Mouse (Mus musculus) midbrain, embryonic 11.5 days (tissue): ENCODE results near the gene Zim1. TPM values are rescaled to one million over a fixed set of nuclear protein-coding genes. Genes with fewer than 3 reads are reported as not detected.

ENCODE experiments used
- ATAC-seq: fragments of 200-750 bp; cut with Nextera tagmentation; 2 replicates; pipeline ENCODE4 v1.8.0; 2017; ENCODE audit warnings: moderate TSS enrichment, moderate library complexity; ENCODE audit not compliant: low FRiP score
- DNase-seq: peaks from one replicate; pipeline ENCODE4 v3.0.0; 2015; ENCODE audit warnings: low spot score; ENCODE audit errors: missing footprints
- H3K27ac ChIP-seq: fragments of 300-500 bp; sonication (generic); 2 replicates; pipeline ENCODE4 v1.5.1; 2014; ENCODE audit warnings: low read depth, low read length
- H3K27me3 ChIP-seq: fragments of 300-500 bp; sonication (generic); 2 replicates; pipeline ENCODE4 v1.6.1; 2014; ENCODE audit warnings: mild to moderate bottlenecking, low read length, moderate library complexity, mixed read lengths; ENCODE audit not compliant: control insufficient read depth, insufficient read depth
- H3K36me3 ChIP-seq: fragments of 300-500 bp; sonication (generic); 2 replicates; pipeline ENCODE4 v1.6.1; 2014; ENCODE audit warnings: mild to moderate bottlenecking, low read length, moderate library complexity, mixed read lengths; ENCODE audit not compliant: control insufficient read depth, insufficient read depth
- H3K4me1 ChIP-seq: fragments of 300-500 bp; sonication (generic); 2 replicates; pipeline ENCODE4 v1.6.1; 2014; ENCODE audit warnings: low read length; ENCODE audit not compliant: control insufficient read depth, insufficient read depth
- H3K4me2 ChIP-seq: fragments of 300-500 bp; sonication (generic); 2 replicates; pipeline ENCODE4 v1.6.1; 2014; ENCODE audit warnings: mild to moderate bottlenecking, moderate library complexity
- H3K4me3 ChIP-seq: fragments of 300-500 bp; sonication (generic); 2 replicates; pipeline ENCODE4 v1.5.1; 2014; ENCODE audit warnings: low read depth, low read length
- H3K9ac ChIP-seq: fragments of 300-500 bp; sonication (generic); 2 replicates; pipeline ENCODE4 v1.6.1; 2014; ENCODE audit warnings: low read length
- H3K9me3 ChIP-seq: fragments of 300-500 bp; sonication (generic); 2 replicates; pipeline ENCODE4 v1.6.1; 2016; ENCODE audit warnings: low read length; ENCODE audit not compliant: control insufficient read depth
- WGBS: fragments of 180-500 bp; shearing (Covaris S2); extraction: QIAGEN DNeasy Blood & Tissue Kit; methylation state at CpG from one replicate; pipeline ENCODE4 v1.1.7; 2014; 5-methylcytosine and 5-hydroxymethylcytosine counted together
- polyA plus RNA-seq: library from polyadenylated mRNA; unstranded; fragments of >200 nt; fragmentation: Nextera tagmentation; extraction: Ambion mirVana; gene quantifications from 2 replicates; pipeline ENCODE4 v1.2.1, GENCODE M21; 2014

Gene Zim1
- polyA plus RNA-seq, 1 experiment from 2014 or later: 0.93 TPM

DNA sequence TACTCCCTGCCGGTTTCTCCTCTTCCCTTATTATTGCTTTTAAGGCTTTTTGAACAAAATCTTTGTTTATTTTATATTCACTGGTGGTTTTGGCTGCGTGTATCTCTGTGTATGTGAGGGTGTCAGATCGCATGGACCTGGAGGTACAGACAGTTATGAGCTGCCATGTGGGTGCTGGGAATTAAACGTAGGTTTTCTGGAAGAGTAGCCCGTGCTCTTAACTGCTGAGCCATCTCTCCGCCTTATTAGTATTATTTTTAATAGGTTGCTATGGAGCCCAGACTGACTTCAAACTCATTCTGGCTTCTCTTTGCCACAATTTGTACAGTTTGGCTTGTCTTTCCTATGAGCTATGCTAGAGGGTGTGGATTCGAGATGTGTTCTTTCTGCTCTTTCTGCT lies 32.8 kb downstream of the Zim1 start:
- no peak overlapping the region for H3K4me2 ChIP-seq
- ATAC-seq (no peak), DNase-seq (no peak)
- no peak overlapping the region for H3K27ac ChIP-seq
- H3K4me1 ChIP-seq: no peaks in the 10 kb centered on the region
- no peak overlapping the region for H3K4me3 ChIP-seq
- no peaks in the 10 kb centered on the region for H3K36me3 ChIP-seq
- no peak overlapping the region for H3K9ac ChIP-seq
- no peaks in the 10 kb centered on the region for H3K9me3 ChIP-seq
- no peaks in the 10 kb centered on the region for H3K27me3 ChIP-seq
- 81% methylated on average over 7 of the region's 7 CpGs for WGBS

DNA sequence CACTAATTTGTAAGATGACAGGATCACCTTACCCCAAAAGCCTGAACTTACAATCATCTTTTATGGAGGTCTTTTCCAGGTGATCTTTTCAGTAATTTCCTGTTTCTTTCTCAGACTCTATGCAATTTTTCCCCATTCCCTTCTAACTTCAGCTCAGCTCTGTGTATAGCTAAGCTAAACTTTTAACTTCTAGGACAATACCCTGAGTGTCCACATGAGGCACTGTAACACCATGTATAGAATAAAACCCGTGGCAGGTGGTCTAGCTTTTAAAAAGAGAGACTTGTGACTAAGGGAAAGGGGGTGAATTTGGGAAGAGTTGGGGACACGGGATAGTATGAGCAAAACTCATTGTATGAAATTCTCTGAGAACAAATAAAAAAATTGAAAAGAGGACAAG lies 36.6 kb downstream of the Zim1 start:
- WGBS: 29% methylated on average over 2 of the region's 2 CpGs
- Histone ChIP-seq H3K4me2 (no peak overlapping the region), H3K27ac (no peak overlapping the region), H3K4me1 (no peaks in the 10 kb centered on the region), H3K9ac (no peak overlapping the region), H3K4me3 (no peak overlapping the region), H3K36me3 (no peaks in the 10 kb centered on the region), H3K27me3 (no peaks in the 10 kb centered on the region), H3K9me3 (no peaks in the 10 kb centered on the region)
- ATAC-seq (peak; percentile 73), DNase-seq (peak; percentile 94)

GRCm38 (mm10) chr7:6658606-6659005 lies 37.6 kb downstream of the Zim1 start:
- Histone ChIP-seq H3K36me3 (no peaks in the 10 kb centered on the region), H3K9me3 (no peaks in the 10 kb centered on the region), H3K27me3 (no peaks in the 10 kb centered on the region), H3K9ac (no peak overlapping the region), H3K4me2 (no peak overlapping the region), H3K27ac (no peak overlapping the region), H3K4me1 (no peaks in the 10 kb centered on the region), H3K4me3 (no peak overlapping the region)
- 88% methylated on average over 7 of the region's 7 CpGs for WGBS
- no peak for DNase-seq
- ATAC-seq: no peak

DNA sequence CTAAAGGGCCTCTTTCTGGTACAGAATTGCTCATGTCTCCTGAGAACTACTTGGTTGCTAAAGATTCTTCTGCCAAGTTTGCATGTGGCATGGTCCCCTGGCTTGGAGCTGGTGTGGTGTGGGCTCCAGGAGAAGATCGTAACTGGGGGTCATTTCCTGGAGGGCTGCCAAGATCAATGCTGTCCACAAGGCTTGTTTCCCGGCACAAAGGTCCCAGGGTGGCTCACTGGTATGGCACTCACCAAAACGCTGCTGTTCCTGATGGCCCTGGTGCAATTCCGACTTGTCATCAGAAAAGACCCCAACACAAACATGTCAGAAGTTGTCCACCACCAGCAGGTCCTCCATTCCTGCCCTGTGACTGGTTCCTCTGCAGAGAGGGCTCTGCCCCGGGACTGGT lies 44.1 kb downstream of the Zim1 start:
- no peak for DNase-seq
- Histone ChIP-seq H3K27ac (no peak overlapping the region), H3K4me2 (no peak overlapping the region), H3K9ac (no peak overlapping the region), H3K4me3 (no peak overlapping the region), H3K36me3 (no peaks in the 10 kb centered on the region), H3K4me1 (no peaks in the 10 kb centered on the region), H3K27me3 (no peaks in the 10 kb centered on the region), H3K9me3 (no peaks in the 10 kb centered on the region)
- no peak for ATAC-seq
- 84% methylated on average over 5 of the region's 5 CpGs for WGBS

GRCm38 (mm10) chr7:6651221-6651620 lies 45.0 kb downstream of the Zim1 start:
- H3K4me1 ChIP-seq: no peaks in the 10 kb centered on the region
- no peak overlapping the region for H3K4me3 ChIP-seq
- H3K27ac ChIP-seq: no peak overlapping the region
- ATAC-seq (no peak), DNase-seq (no peak)
- no peaks in the 10 kb centered on the region for H3K36me3 ChIP-seq
- 72% methylated on average over 7 of the region's 7 CpGs for WGBS
- H3K4me2 ChIP-seq: no peak overlapping the region
- no peaks in the 10 kb centered on the region for H3K9me3 ChIP-seq
- no peak overlapping the region for H3K9ac ChIP-seq
- no peaks in the 10 kb centered on the region for H3K27me3 ChIP-seq

GRCm38 (mm10) chr7:6650526-6650925 lies 45.7 kb downstream of the Zim1 start:
- no peak for ATAC-seq
- 90% methylated on average over 9 of the region's 9 CpGs for WGBS

DNA sequence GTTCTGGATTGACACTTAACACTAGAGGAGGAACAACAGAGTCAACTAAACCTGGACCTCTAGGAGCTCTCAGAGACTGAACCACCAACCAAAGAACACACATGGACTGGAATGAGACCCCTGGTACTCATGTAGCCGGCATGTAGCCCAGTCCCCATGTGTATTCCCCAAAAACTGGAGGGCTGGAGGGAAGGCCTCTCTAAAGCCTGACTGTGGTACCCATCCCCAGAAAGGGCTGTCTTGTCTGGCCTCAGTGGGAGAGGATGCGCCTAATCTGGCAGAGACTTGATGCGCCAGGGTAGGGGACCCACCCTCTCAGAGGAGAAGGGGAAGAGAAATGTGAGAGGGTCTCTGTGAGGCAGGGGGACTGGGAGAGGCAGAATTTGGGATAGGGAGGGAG lies 50.4 kb downstream of the Zim1 start:
- ATAC-seq (no peak), DNase-seq (no peak)
- Histone ChIP-seq H3K36me3 (no peaks in the 10 kb centered on the region), H3K27ac (no peak overlapping the region), H3K9ac (no peak overlapping the region), H3K4me3 (no peak overlapping the region), H3K4me2 (no peak overlapping the region), H3K9me3 (no peaks in the 10 kb centered on the region; the same call in 1 of the 2 replicates), H3K4me1 (no peaks in the 10 kb centered on the region), H3K27me3 (no peaks in the 10 kb centered on the region)
- 83% methylated on average over 2 of the region's 3 CpGs for WGBS

More at GRCm38 (mm10) chr7:6650526-6650925, 45.7 kb downstream of the Zim1 start:
- no peak for DNase-seq
- Histone ChIP-seq H3K27me3 (no peaks in the 10 kb centered on the region), H3K4me1 (no peaks in the 10 kb centered on the region), H3K9ac (no peak overlapping the region), H3K9me3 (no peaks in the 10 kb centered on the region), H3K4me2 (no peak overlapping the region), H3K36me3 (no peaks in the 10 kb centered on the region), H3K27ac (no peak overlapping the region), H3K4me3 (no peak overlapping the region)

GRCm38 (mm10) chr7:6638076-6638475 lies 58.2 kb downstream of the Zim1 start:
- no peak for ATAC-seq

DNA sequence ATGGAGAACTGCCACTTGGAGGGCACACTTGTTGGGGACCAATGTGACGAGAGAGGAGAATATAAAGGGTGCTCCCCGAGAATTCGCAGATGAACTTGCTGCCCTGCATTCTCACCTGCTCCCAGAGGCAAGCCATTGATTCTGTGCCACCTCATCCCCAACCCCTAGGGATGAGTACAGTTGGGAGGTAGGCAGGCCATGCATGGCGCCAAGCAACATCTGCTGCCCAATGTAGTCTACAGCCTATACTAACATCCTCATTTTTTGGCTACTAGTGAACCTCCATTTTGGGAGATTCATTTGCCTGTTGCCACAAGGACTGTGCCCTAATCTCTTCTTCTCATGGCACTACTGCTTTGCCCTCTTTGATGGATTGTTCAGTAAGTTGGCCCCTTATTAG lies 59.5 kb downstream of the Zim1 start:
- no peaks in the 10 kb centered on the region for H3K4me1 ChIP-seq
- peaks cover 5% of the 10 kb centered on the region; the same call in 1 of the 2 replicates for H3K9me3 ChIP-seq
- DNase-seq: no peak

More at GRCm38 (mm10) chr7:6638076-6638475, 58.2 kb downstream of the Zim1 start:
- Histone ChIP-seq H3K9ac (no peak overlapping the region), H3K36me3 (no peaks in the 10 kb centered on the region), H3K4me1 (no peaks in the 10 kb centered on the region), H3K27me3 (no peaks in the 10 kb centered on the region), H3K9me3 (peaks cover 3% of the 10 kb centered on the region; the same call in 1 of the 2 replicates), H3K27ac (no peak overlapping the region), H3K4me3 (no peak overlapping the region), H3K4me2 (no peak overlapping the region)
- no peak for DNase-seq
- 94% methylated on average over 4 of the region's 4 CpGs for WGBS

GRCm38 (mm10) chr7:6635831-6636230 lies 60.4 kb downstream of the Zim1 start:
- H3K27me3 ChIP-seq: no peaks in the 10 kb centered on the region
- ATAC-seq: no peak
- peaks cover 9% of the 10 kb centered on the region; the same call in 1 of the 2 replicates for H3K9me3 ChIP-seq
- H3K36me3 ChIP-seq: no peaks in the 10 kb centered on the region
- H3K4me3 ChIP-seq: no peak overlapping the region
- 78% methylated on average over 3 of the region's 3 CpGs for WGBS
- H3K27ac ChIP-seq: no peak overlapping the region
- no peak overlapping the region for H3K4me2 ChIP-seq
- no peak overlapping the region for H3K9ac ChIP-seq
- no peaks in the 10 kb centered on the region for H3K4me1 ChIP-seq
- DNase-seq: no peak

More for the DNA sequence above, 59.5 kb downstream of the Zim1 start:
- Histone ChIP-seq H3K27me3 (no peaks in the 10 kb centered on the region), H3K9ac (no peak overlapping the region), H3K27ac (no peak overlapping the region), H3K36me3 (no peaks in the 10 kb centered on the region), H3K4me3 (no peak overlapping the region), H3K4me2 (no peak overlapping the region)
- ATAC-seq: no peak
- WGBS: 88% methylated on average over 4 of the region's 4 CpGs
